Mouse (Mus musculus) frontal cortex, postnatal 10 days (tissue): ENCODE results near the gene Capza1.
"Not testable (repeated sequence)": the region's sequence is repeated elsewhere in the genome, so short reads cannot be mapped to it uniquely, and the experiment has no call there.

Experiments
- DNase-seq, 2 experiments: peaks; one replicate each; pipeline ENCODE4 v3.0.0; 2022; ENCODE audit warnings: low spot score in 2 of 2, mixed read lengths in 1 of 2

Gene Capza1

GRCm38 (mm10) chr3:104863786-104864650 lies at the start of gene Capza1, which contains the start of gene St7l:
TSS of gene Capza1 (minus strand) at chr3:104864505.
TSS of gene St7l (plus strand) at chr3:104864005.
- peak; percentile 74 to 88 for DNase-seq

GRCm38 (mm10) chr3:104909195-104909594 lies 44.9 kb upstream of the Capza1 start:
- DNase-seq = no peak

- DNase-seq = no peak
Observed at GRCm38 (mm10) chr3:104906007-104906406, 41.7 kb upstream of the Capza1 start.

- no peak for DNase-seq
Observed at GRCm38 (mm10) chr3:104905389-104905788, 41.1 kb upstream of the Capza1 start.

- no peak for DNase-seq
Observed at GRCm38 (mm10) chr3:104901154-104901553, 36.8 kb upstream of the Capza1 start.

- no peak for DNase-seq
Observed at GRCm38 (mm10) chr3:104896141-104896540, 31.8 kb upstream of the Capza1 start.

- no peak for DNase-seq
Observed at GRCm38 (mm10) chr3:104888585-104888984, 24.3 kb upstream of the Capza1 start.

- no peak for DNase-seq
Observed at GRCm38 (mm10) chr3:104869611-104870010, 5.3 kb upstream of the Capza1 start.

GRCm38 (mm10) chr3:104866674-104867073 lies 2.4 kb upstream of the Capza1 start:
- not testable (repeated sequence) for DNase-seq

- no peak for DNase-seq
Observed at GRCm38 (mm10) chr3:104865341-104865788, 1.1 kb upstream of the Capza1 start.

GRCm38 (mm10) chr3:104864651-104865340 lies 491 bp upstream of the Capza1 start:
- DNase-seq = peak; percentile 75 to 87

GRCm38 (mm10) chr3:104858560-104858959 lies 5.7 kb downstream of the Capza1 start:
- DNase-seq = no peak

GRCm38 (mm10) chr3:104856106-104856505 lies 8.2 kb downstream of the Capza1 start:
- no peak for DNase-seq

GRCm38 (mm10) chr3:104854866-104855265 lies 9.4 kb downstream of the Capza1 start:
- no peak for DNase-seq

GRCm38 (mm10) chr3:104854465-104854864 lies 9.8 kb downstream of the Capza1 start:
- DNase-seq = no peak

- DNase-seq = no peak
Observed at GRCm38 (mm10) chr3:104846601-104847000, 17.7 kb downstream of the Capza1 start.

- DNase-seq = no peak
Observed at GRCm38 (mm10) chr3:104841049-104841448, 23.3 kb downstream of the Capza1 start.

GRCm38 (mm10) chr3:104835797-104836196 lies 28.5 kb downstream of the Capza1 start:
- DNase-seq = no peak

GRCm38 (mm10) chr3:104822413-104822812 lies 41.9 kb downstream of the Capza1 start:
- no peak for DNase-seq

GRCm38 (mm10) chr3:104820426-104820825 lies 43.9 kb downstream of the Capza1 start:
- no peak for DNase-seq

- DNase-seq = no peak
Observed at GRCm38 (mm10) chr3:104818749-104819134, 45.6 kb downstream of the Capza1 start.

GRCm38 (mm10) chr3:104817991-104818748 lies 46.1 kb downstream of the Capza1 start, which contains the start of gene Mov10:
TSS of gene Mov10 (minus strand) at chr3:104818563.
- DNase-seq = peak; percentile 54 to 55
